Comparison of ENCODE assay signal across 10 mouse cellular contexts in genomic region chr16:96843691-96844400, GRCm38 (mm10).
DNase-seq lines count a peak whose midpoint lies in the region.
"Had no signal": no experiment of that assay in that cellular context is flagged by ENCODE, and none has a peak within 500 bp of the region (broad histone marks: within the 10 kb centered on the region; RNA-seq: fewer than 3 reads in every experiment).

No protein-coding gene starts in this region.

- intact Hi-C loops in left cerebral cortex, postnatal 25 days (cut with DNase I): no loop called here

- peak; percentile 43 for DNase-seq in layer of hippocampus, adult 11-12 months (ENCODE audit: low spot score)
- DNase-seq in layer of hippocampus, postnatal 25 days (ENCODE audit: extremely low spot score in 1 of 2, low spot score in 1 of 2): no peak
- DNase-seq in frontal cortex, postnatal 10 days (ENCODE audit: low spot score in 2 of 2): peak; percentile 36 to 38
- peak; percentile 43 to 74 for DNase-seq in left cerebral cortex, postnatal 25 days (ENCODE audit: low spot score in 2 of 2)
- peak; percentile 42 for DNase-seq in right cerebral cortex, postnatal 14 days
- no peak for DNase-seq in thymus, postnatal 14 days
- DNase-seq in adrenal gland, postnatal 25 days: no peak
- DNase-seq in gastrocnemius, postnatal 25 days: no peak
- DNase-seq: gastrocnemius, postnatal 14 days; lung, postnatal 36 days had no signal

Comparison
In these comparisons a context has a peak if more than half of its experiments do, and no peak if none do; other contexts are left out.
1. DNase-seq: peak in layer of hippocampus, adult 11-12 months (single experiment), frontal cortex, postnatal 10 days (2 of 2), left cerebral cortex, postnatal 25 days (2 of 2) and right cerebral cortex, postnatal 14 days (single experiment); none in layer of hippocampus, postnatal 25 days (0 of 2), thymus, postnatal 14 days (single experiment), adrenal gland, postnatal 25 days (single experiment) and gastrocnemius, postnatal 25 days (single experiment).